9 mouse cellular contexts compared by ENCODE assay signal in genomic region chr14:103720637-103721355, GRCm38 (mm10).
DNase-seq lines count a peak whose midpoint lies in the region; ATAC-seq lines count a peak whose summit lies in the region.
"Had no signal": no experiment of that assay in that cellular context is flagged by ENCODE, and none has a peak within 500 bp of the region (broad histone marks: within the 10 kb centered on the region; RNA-seq: fewer than 3 reads in every experiment).

No protein-coding gene starts in this region.

- peak; percentile 33 to 46 for DNase-seq in cerebellum, adult 18-20 months
- DNase-seq in cerebellum, adult 11 months: no peak
- DNase-seq in T-cell, adult 2 months (ENCODE audit: low spot score): peak; percentile 17
- peak; percentile 69 for DNase-seq in embryo, embryonic 9.5 days (ENCODE audit: extremely low spot score)
- DNase-seq in heart, postnatal 36 days: peak; percentile 38 to 70
- DNase-seq in left cerebral cortex, adult 11 months (ENCODE audit: low spot score): peak; percentile 36
- peak; percentile 97 for DNase-seq in midbrain, embryonic 11.5 days (ENCODE audit: low spot score, missing footprints)

- ATAC-seq in midbrain, embryonic 11.5 days (ENCODE audit: low FRiP score): peak; percentile 63
- ATAC-seq in stomach, embryonic 14.5 days (ENCODE audit: insufficient number of reproducible peaks, insufficient read depth, low FRiP score, low read depth): 0 out of 2 replicates have a peak, but pooled peaks have one; percentile 24

- H3K9ac ChIP-seq in midbrain, embryonic 11.5 days (ENCODE audit: low read length): no peak overlapping the region
- H3K9ac ChIP-seq in stomach, embryonic 14.5 days (replicated peaks; ENCODE audit: low read depth, low read length): no peak overlapping the region

- no peak overlapping the region for H3K4me3 ChIP-seq in midbrain, embryonic 11.5 days (ENCODE audit: low read depth, low read length)
- no peak overlapping the region for H3K4me3 ChIP-seq in stomach, embryonic 14.5 days (ENCODE audit: low read depth, low read length)

- 52% methylated on average over 13 of the region's 13 CpGs for WGBS in midbrain, embryonic 11.5 days
- 56% methylated on average over 13 of the region's 13 CpGs for WGBS in stomach, embryonic 14.5 days

- H3K9me3 ChIP-seq in midbrain, embryonic 11.5 days (ENCODE audit: control insufficient read depth, low read length): no peaks in the 10 kb centered on the region
- no peaks in the 10 kb centered on the region for H3K9me3 ChIP-seq in stomach, embryonic 14.5 days (ENCODE audit: control insufficient read depth, low read depth, low read length)

- H3K27ac ChIP-seq in midbrain, embryonic 11.5 days (ENCODE audit: low read depth, low read length): no peak overlapping the region; the same call in 1 of the 2 replicates
- no peak overlapping the region for H3K27ac ChIP-seq in stomach, embryonic 14.5 days (ENCODE audit: low read length)

- no peaks in the 10 kb centered on the region for H3K27me3 ChIP-seq in midbrain, embryonic 11.5 days (ENCODE audit: control insufficient read depth, insufficient read depth, low read length)
- H3K27me3 ChIP-seq in stomach, embryonic 14.5 days (ENCODE audit: control insufficient read depth, insufficient read depth, low read length): no peaks in the 10 kb centered on the region

- no peaks in the 10 kb centered on the region for H3K36me3 ChIP-seq in midbrain, embryonic 11.5 days (ENCODE audit: control insufficient read depth, insufficient read depth, low read length)
- H3K36me3 ChIP-seq in stomach, embryonic 14.5 days (ENCODE audit: control insufficient read depth, insufficient read depth, low read length): no peaks in the 10 kb centered on the region
- H3K36me3 ChIP-seq: G1E had no signal

- peaks cover 8% of the 10 kb centered on the region for H3K4me1 ChIP-seq in midbrain, embryonic 11.5 days (ENCODE audit: control insufficient read depth, insufficient read depth, low read length)
- H3K4me1 ChIP-seq in stomach, embryonic 14.5 days (ENCODE audit: control insufficient read depth, insufficient read depth, low read length): peaks cover 4% of the 10 kb centered on the region; the same call in 1 of the 2 replicates

- intact Hi-C loops in heart, postnatal 36 days (cut with DNase I): loop anchor here (10.0 kb wide), 2 partner anchors 94 to 124 kb away; partner anchors contain the start of gene Ednrb

- H3K4me2 ChIP-seq in midbrain, embryonic 11.5 days: no peak overlapping the region
- H3K4me2 ChIP-seq in stomach, embryonic 14.5 days (replicated peaks; ENCODE audit: low read depth, low read length): no peak overlapping the region
